Mouse (Mus musculus): ENCODE measurements around the gene Rad54l. TPM values are rescaled to one million over a fixed set of nuclear protein-coding genes. Genes with fewer than 3 reads are reported as not detected.

The Rad54l gene
- polyA plus RNA-seq, 1 experiment = 11.5 TPM

- no peak overlapping the region for H3K4me3 ChIP-seq (ENCODE audit: insufficient read depth, poor library complexity, severe bottlenecking)
- no peaks in the 10 kb centered on the region for H3K27me3 ChIP-seq (ENCODE audit: control insufficient read depth, insufficient read depth, insufficient read length)
- H3K79me3 ChIP-seq (ENCODE audit: low read depth) = no peaks in the 10 kb centered on the region
- TF ChIP-seq USF1 (IDR thresholded peaks at IDR 0.05; ENCODE audit: low read depth) (no peak), MYOD1 (IDR thresholded peaks at IDR 0.05; ENCODE audit: control insufficient read depth, insufficient read length, low read depth) (no peak), FOSL1 (IDR thresholded peaks at IDR 0.05; ENCODE audit: insufficient read depth, low read length, poor library complexity, severe bottlenecking) (no peak), MYOG (IDR thresholded peaks at IDR 0.05; ENCODE audit: control insufficient read depth, extremely low read depth, insufficient read length) (no peak), MAX (IDR thresholded peaks at IDR 0.05) (no peak), CTCF (IDR thresholded peaks at IDR 0.05; ENCODE audit: control insufficient read depth, insufficient read depth, insufficient read length) (no peak), CEBPB (IDR thresholded peaks at IDR 0.05; ENCODE audit: low read depth) (no peak)
- H3K36me3 ChIP-seq (ENCODE audit: control insufficient read depth, insufficient read depth) = no peaks in the 10 kb centered on the region
- H3ac ChIP-seq (ENCODE audit: control insufficient read depth, insufficient read length, low read depth) = no peak overlapping the region
- peaks cover 4% of the 10 kb centered on the region for H3K79me2 ChIP-seq (ENCODE audit: control insufficient read depth, insufficient read depth)
Measured at GRCm38 (mm10) chr4:116059012-116059726, 64.3 kb downstream of the Rad54l start.

GRCm38 (mm10) chr4:116057559-116057958, 65.9 kb downstream of the Rad54l start:
- TF ChIP-seq USF1 (IDR thresholded peaks at IDR 0.05; ENCODE audit: low read depth) (no peak), MYOG (IDR thresholded peaks at IDR 0.05; ENCODE audit: control insufficient read depth, extremely low read depth, insufficient read length) (no peak), MYOD1 (IDR thresholded peaks at IDR 0.05; ENCODE audit: control insufficient read depth, insufficient read length, low read depth) (no peak), MAX (IDR thresholded peaks at IDR 0.05) (no peak), FOSL1 (IDR thresholded peaks at IDR 0.05; ENCODE audit: insufficient read depth, low read length, poor library complexity, severe bottlenecking) (no peak), CEBPB (IDR thresholded peaks at IDR 0.05; ENCODE audit: low read depth) (no peak), CTCF (IDR thresholded peaks at IDR 0.05; ENCODE audit: control insufficient read depth, insufficient read depth, insufficient read length) (no peak)
- H3K4me3 ChIP-seq (ENCODE audit: insufficient read depth, poor library complexity, severe bottlenecking) = no peak overlapping the region
- no peaks in the 10 kb centered on the region for H3K36me3 ChIP-seq (ENCODE audit: control insufficient read depth, insufficient read depth)
- no peaks in the 10 kb centered on the region for H3K79me3 ChIP-seq (ENCODE audit: low read depth)
- no peaks in the 10 kb centered on the region for H3K27me3 ChIP-seq (ENCODE audit: control insufficient read depth, insufficient read depth, insufficient read length)
- peaks cover 8% of the 10 kb centered on the region for H3K79me2 ChIP-seq (ENCODE audit: control insufficient read depth, insufficient read depth)
- no peak overlapping the region for H3ac ChIP-seq (ENCODE audit: control insufficient read depth, insufficient read length, low read depth)

- Histone ChIP-seq H3K79me2 (ENCODE audit: control insufficient read depth, insufficient read depth) (peaks cover 18% of the 10 kb centered on the region), H3K79me3 (ENCODE audit: low read depth) (peaks cover 5% of the 10 kb centered on the region), H3ac (ENCODE audit: control insufficient read depth, insufficient read length, low read depth) (peak within 1 kb of the TSS; percentile 73), H3K4me3 (ENCODE audit: insufficient read depth, poor library complexity, severe bottlenecking) (peak within 1 kb of the TSS; percentile 63), H3K36me3 (ENCODE audit: control insufficient read depth, insufficient read depth) (no peaks in the 10 kb centered on the region), H3K27me3 (ENCODE audit: control insufficient read depth, insufficient read depth, insufficient read length) (no peaks in the 10 kb centered on the region)
- TF ChIP-seq MAX (IDR thresholded peaks at IDR 0.05) = peak; percentile 44
- peak; percentile 96 for TF ChIP-seq CEBPB (IDR thresholded peaks at IDR 0.05; ENCODE audit: low read depth)
- no peak for TF ChIP-seq MYOD1 (IDR thresholded peaks at IDR 0.05; ENCODE audit: control insufficient read depth, insufficient read length, low read depth)
Measured at GRCm38 (mm10) chr4:116053399-116053961, 70.0 kb downstream of the Rad54l start, which contains the start of gene Nsun4. Nsun4 (minus strand) TSS chr4:116053876.

GRCm38 (mm10) chr4:116052526-116053293, 70.8 kb downstream of the Rad54l start:
- Histone ChIP-seq H3K4me3 (ENCODE audit: insufficient read depth, poor library complexity, severe bottlenecking) (peak overlapping the region; percentile 63), H3K79me3 (ENCODE audit: low read depth) (peaks cover 5% of the 10 kb centered on the region), H3ac (ENCODE audit: control insufficient read depth, insufficient read length, low read depth) (peak overlapping the region; percentile 58), H3K27me3 (ENCODE audit: control insufficient read depth, insufficient read depth, insufficient read length) (no peaks in the 10 kb centered on the region), H3K36me3 (ENCODE audit: control insufficient read depth, insufficient read depth) (peaks cover 5% of the 10 kb centered on the region), H3K79me2 (ENCODE audit: control insufficient read depth, insufficient read depth) (peaks cover 18% of the 10 kb centered on the region)
- TF ChIP-seq FOSL1 (IDR thresholded peaks at IDR 0.05; ENCODE audit: insufficient read depth, low read length, poor library complexity, severe bottlenecking) = no peak
- no peak for TF ChIP-seq MYOG (IDR thresholded peaks at IDR 0.05; ENCODE audit: control insufficient read depth, extremely low read depth, insufficient read length)

- no peak overlapping the region for H3ac ChIP-seq (ENCODE audit: control insufficient read depth, insufficient read length, low read depth)
- peaks cover 14% of the 10 kb centered on the region for H3K79me2 ChIP-seq (ENCODE audit: control insufficient read depth, insufficient read depth)
- no peaks in the 10 kb centered on the region for H3K27me3 ChIP-seq (ENCODE audit: control insufficient read depth, insufficient read depth, insufficient read length)
- TF ChIP-seq USF1 (IDR thresholded peaks at IDR 0.05; ENCODE audit: low read depth) = no peak
- TF ChIP-seq MAX (IDR thresholded peaks at IDR 0.05) = no peak
- no peak for TF ChIP-seq CTCF (IDR thresholded peaks at IDR 0.05; ENCODE audit: control insufficient read depth, insufficient read depth, insufficient read length)
- TF ChIP-seq CEBPB (IDR thresholded peaks at IDR 0.05; ENCODE audit: low read depth) = no peak
- no peak for TF ChIP-seq FOSL1 (IDR thresholded peaks at IDR 0.05; ENCODE audit: insufficient read depth, low read length, poor library complexity, severe bottlenecking)
- no peak for TF ChIP-seq MYOD1 (IDR thresholded peaks at IDR 0.05; ENCODE audit: control insufficient read depth, insufficient read length, low read depth)
- no peak for TF ChIP-seq MYOG (IDR thresholded peaks at IDR 0.05; ENCODE audit: control insufficient read depth, extremely low read depth, insufficient read length)
- H3K36me3 ChIP-seq (ENCODE audit: control insufficient read depth, insufficient read depth) = peaks cover 7% of the 10 kb centered on the region
- H3K79me3 ChIP-seq (ENCODE audit: low read depth) = peaks cover 5% of the 10 kb centered on the region
- no peak overlapping the region for H3K4me3 ChIP-seq (ENCODE audit: insufficient read depth, poor library complexity, severe bottlenecking)
Measured at GRCm38 (mm10) chr4:116049211-116049610, 74.3 kb downstream of the Rad54l start.
